Mouse (Mus musculus) lung, postnatal 0 days (tissue): ENCODE results near the gene Trir. TPM values are rescaled to one million over a fixed set of nuclear protein-coding genes. Genes with fewer than 3 reads are reported as not detected.

ENCODE experiments used
- ATAC-seq: fragments of 200-750 bp; cut with Nextera tagmentation; 2 replicates; pipeline ENCODE4 v1.8.0; 2017; ENCODE audit warnings: moderate library complexity
- DNase-seq: peaks from one replicate; pipeline ENCODE4 v3.0.0-alpha.2; 2016; ENCODE audit warnings: low spot score
- H3K27ac ChIP-seq: fragments of 300-500 bp; sonication (generic); 2 replicates; pipeline ENCODE4 v1.5.1; 2014; ENCODE audit warnings: antibody characterized with exemption, mild to moderate bottlenecking, low read length, mixed read lengths
- H3K27me3 ChIP-seq: fragments of 300-500 bp; sonication (generic); replicated peaks from 2 replicates; pipeline ENCODE4 v1.6.1; 2014; ENCODE audit warnings: low read length, mixed read lengths; ENCODE audit not compliant: insufficient read depth
- H3K36me3 ChIP-seq: fragments of 300-500 bp; sonication (generic); 2 replicates; pipeline ENCODE4 v1.6.1; 2014; ENCODE audit warnings: low read length, mixed read lengths; ENCODE audit not compliant: insufficient read depth
- H3K4me1 ChIP-seq: fragments of 300-500 bp; sonication (generic); 2 replicates; pipeline ENCODE4 v1.6.1; 2014; ENCODE audit warnings: antibody characterized with exemption, low read depth, low read length, mixed read lengths; ENCODE audit not compliant: insufficient read depth
- H3K4me2 ChIP-seq: fragments of 300-500 bp; sonication (generic); replicated peaks from 2 replicates; pipeline ENCODE4 v1.6.1; 2014; ENCODE audit warnings: low read depth, mild to moderate bottlenecking, low read length, moderate library complexity, mixed read lengths
- H3K4me3 ChIP-seq: fragments of 300-500 bp; sonication (generic); 2 replicates; pipeline ENCODE4 v1.5.1; 2014; ENCODE audit warnings: low read depth, low read length
- H3K9ac ChIP-seq: fragments of 300-500 bp; sonication (generic); replicated peaks from 2 replicates; pipeline ENCODE4 v1.6.1; 2014; ENCODE audit warnings: low read depth, mild to moderate bottlenecking
- H3K9me3 ChIP-seq: fragments of 300-500 bp; sonication (generic); 2 replicates; pipeline ENCODE4 v1.6.1; 2016; ENCODE audit warnings: low read length, mixed read lengths
- CTCF ChIP-seq: IDR thresholded peaks from 2 replicates; pipeline ENCODE4 v1.5.1; 2016; ENCODE audit warnings: antibody characterized with exemption, mild to moderate bottlenecking
- EP300 ChIP-seq: IDR thresholded peaks from 2 replicates; pipeline ENCODE4 v1.6.1; 2016; ENCODE audit warnings: antibody characterized with exemption, mild to moderate bottlenecking, control low read depth
- WGBS: fragments of 180-500 bp; shearing (Covaris S2); extraction: QIAGEN DNeasy Blood & Tissue Kit; methylation state at CpG from one replicate; pipeline ENCODE4 v1.1.7; 2014; 5-methylcytosine and 5-hydroxymethylcytosine counted together
- polyA plus RNA-seq: library from polyadenylated mRNA; unstranded; fragments of >200 nt; fragmentation: Nextera tagmentation; extraction: Ambion mirVana; gene quantifications from 2 replicates; pipeline ENCODE4 v1.2.1, GENCODE M21; 2015

Gene Trir
- polyA plus RNA-seq, 1 experiment from 2014 or later: 126 TPM

DNA sequence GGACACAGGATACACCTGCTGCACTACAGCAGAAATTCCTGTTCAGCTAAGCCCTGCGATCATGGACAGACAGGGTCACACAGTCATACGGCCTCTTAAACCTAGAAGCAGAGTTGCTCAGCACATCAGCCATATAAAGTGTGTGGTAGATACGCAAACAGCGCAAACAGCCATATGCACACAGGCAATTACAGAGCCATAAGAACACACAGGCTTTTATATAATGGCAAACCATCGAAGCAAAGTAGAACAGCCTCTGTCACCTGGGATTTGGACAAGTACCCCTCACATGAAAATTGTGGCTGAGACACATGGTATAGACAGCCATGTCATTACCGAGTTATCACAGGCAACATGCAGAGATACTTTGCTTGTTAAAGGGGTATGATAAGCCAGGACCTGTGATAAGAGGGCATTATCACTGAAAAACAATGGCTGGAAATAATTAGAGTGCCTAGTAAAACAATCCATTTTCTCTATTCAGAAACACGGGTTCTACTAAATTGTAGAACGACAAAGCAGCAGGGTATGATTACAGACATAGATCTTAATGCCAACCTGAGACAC, 40.2 kb upstream of the Trir start:
- H3K9ac ChIP-seq: 0 out of 2 replicates have a peak overlapping the region, but pooled peaks have one; percentile 62
- no peak for DNase-seq
- H3K36me3 ChIP-seq: no peaks in the 10 kb centered on the region
- H3K4me2 ChIP-seq: peak overlapping the region; percentile 91
- H3K9me3 ChIP-seq: no peaks in the 10 kb centered on the region
- 30% methylated on average over 8 of the region's 8 CpGs for whole genome bisulfite sequencing
- H3K4me1 ChIP-seq: peaks cover 47% of the 10 kb centered on the region
- peak overlapping the region; percentile 92 for H3K27ac ChIP-seq
- TF ChIP-seq CTCF: no peak
- 0 out of 2 replicates have a peak, but pooled peaks have one; percentile 1 for TF ChIP-seq EP300
- peak overlapping the region; percentile 45 for H3K4me3 ChIP-seq
- H3K27me3 ChIP-seq: no peaks in the 10 kb centered on the region
- no peak for ATAC-seq

DNA sequence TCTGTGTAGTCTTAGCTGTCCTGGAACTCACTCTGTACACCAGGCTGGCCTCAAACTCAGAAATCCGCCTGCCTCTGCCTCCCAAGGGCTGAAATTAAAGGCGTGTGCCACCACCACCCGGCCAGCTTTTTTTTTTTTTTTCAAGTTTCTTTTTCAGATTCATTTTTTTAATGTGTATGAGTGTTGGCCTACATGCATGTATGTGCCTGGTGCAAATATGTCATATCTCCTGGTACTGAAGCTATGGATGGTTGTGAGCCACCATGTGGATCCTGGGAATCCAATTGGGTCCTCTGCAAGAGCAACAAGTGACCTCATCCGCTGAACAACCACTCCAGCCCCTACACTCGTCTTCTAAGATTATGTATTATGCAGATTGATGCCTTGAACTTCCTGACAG, 39.2 kb upstream of the Trir start:
- H3K27ac ChIP-seq: no peak overlapping the region
- H3K4me3 ChIP-seq: no peak overlapping the region
- TF ChIP-seq CTCF (no peak), EP300 (no peak)
- 74% methylated on average over 5 of the region's 5 CpGs for WGBS
- peaks cover 38% of the 10 kb centered on the region for H3K4me1 ChIP-seq
- no peak overlapping the region for H3K9ac ChIP-seq
- DNase-seq: no peak
- no peak for ATAC-seq
- no peaks in the 10 kb centered on the region for H3K27me3 ChIP-seq
- H3K4me2 ChIP-seq: no peak overlapping the region
- no peaks in the 10 kb centered on the region for H3K36me3 ChIP-seq
- H3K9me3 ChIP-seq: no peaks in the 10 kb centered on the region

- Histone ChIP-seq H3K9me3 (no peaks in the 10 kb centered on the region), H3K9ac (no peak overlapping the region), H3K27me3 (no peaks in the 10 kb centered on the region), H3K36me3 (no peaks in the 10 kb centered on the region), H3K27ac (no peak overlapping the region), H3K4me3 (no peak overlapping the region), H3K4me2 (no peak overlapping the region), H3K4me1 (peaks cover 34% of the 10 kb centered on the region)
- DNase-seq: no peak
- TF ChIP-seq CTCF (no peak), EP300 (no peak)
- 81% methylated on average over 2 of the region's 2 CpGs for WGBS
- no peak for ATAC-seq
These were observed 38.7 kb upstream of the Trir start for GRCm38 (mm10) chr8:84987903-84988302.

- ATAC-seq: no peak
- Histone ChIP-seq H3K36me3 (no peaks in the 10 kb centered on the region), H3K4me1 (peaks cover 26% of the 10 kb centered on the region), H3K9me3 (no peaks in the 10 kb centered on the region), H3K4me2 (peak overlapping the region; percentile 92), H3K9ac (no peak overlapping the region), H3K27ac (peak overlapping the region; percentile 96), H3K4me3 (peak overlapping the region; percentile 55; the same call in 1 of the 2 replicates), H3K27me3 (no peaks in the 10 kb centered on the region)
- peak; percentile 79 for DNase-seq
- no peak for TF ChIP-seq CTCF
- TF ChIP-seq EP300: no peak
- 14% methylated on average over 15 of the region's 15 CpGs for WGBS
These were observed 37.3 kb upstream of the Trir start for GRCm38 (mm10) chr8:84989311-84989731.

- peak overlapping the region; percentile 55 for H3K4me3 ChIP-seq
- peak; percentile 96 for DNase-seq
- peak overlapping the region; percentile 92 for H3K4me2 ChIP-seq
- peak; percentile 63 for ATAC-seq
- no peaks in the 10 kb centered on the region for H3K27me3 ChIP-seq
- H3K9me3 ChIP-seq: no peaks in the 10 kb centered on the region
- TF ChIP-seq CTCF (peak; percentile 92), EP300 (peak; percentile 78)
- under 1% methylated on average over 15 of the region's 15 CpGs for WGBS
- H3K9ac ChIP-seq: peak overlapping the region; percentile 75
- H3K36me3 ChIP-seq: no peaks in the 10 kb centered on the region
- peak overlapping the region; percentile 96 for H3K27ac ChIP-seq
- H3K4me1 ChIP-seq: peaks cover 22% of the 10 kb centered on the region
These were observed 36.8 kb upstream of the Trir start for GRCm38 (mm10) chr8:84989810-84990209.

- no peaks in the 10 kb centered on the region for H3K9me3 ChIP-seq
- no peaks in the 10 kb centered on the region for H3K36me3 ChIP-seq
- H3K4me3 ChIP-seq: peak within 1 kb of the TSS; percentile 55
- WGBS: 0% methylated on average over 28 of the region's 28 CpGs
- no peaks in the 10 kb centered on the region for H3K27me3 ChIP-seq
- peaks cover 17% of the 10 kb centered on the region for H3K4me1 ChIP-seq
- H3K27ac ChIP-seq: peak within 1 kb of the TSS; percentile 96
- ATAC-seq (peak; percentile 87), DNase-seq (peak; percentile 99)
- H3K9ac ChIP-seq: peak within 1 kb of the TSS; percentile 75
- H3K4me2 ChIP-seq: peak within 1 kb of the TSS; percentile 92
- peak; percentile 98 for TF ChIP-seq CTCF
- TF ChIP-seq EP300: no peak
These were observed 36.3 kb upstream of the Trir start, which contains the start of gene Hook2 for GRCm38 (mm10) chr8:84990349-84990748. TSS of gene Hook2 (plus strand) at chr8:84990603.
